19 mouse cellular contexts compared by ENCODE assay signal in genomic region chr12:71412331-71412730, GRCm38 (mm10).
"Had no signal": no experiment of that assay in that cellular context is flagged by ENCODE, and none has a peak within 500 bp of the region (broad histone marks: within the 10 kb centered on the region; RNA-seq: fewer than 3 reads in every experiment).

No protein-coding gene starts in this region.

- H3K36me3 ChIP-seq: liver, embryonic 15.5 days; lung, embryonic 15.5 days; midbrain, embryonic 13.5 days; midbrain, embryonic 15.5 days; neural tube, embryonic 12.5 days; stomach, embryonic 15.5 days had no signal

- H3K4me3 ChIP-seq: liver, embryonic 15.5 days; lung, embryonic 15.5 days; megakaryocyte, embryonic 14.5 days; midbrain, embryonic 13.5 days; midbrain, embryonic 15.5 days; neural tube, embryonic 12.5 days; stomach, embryonic 15.5 days had no signal

- H3K9me3 ChIP-seq: liver, embryonic 15.5 days; lung, embryonic 15.5 days; midbrain, embryonic 13.5 days; midbrain, embryonic 15.5 days; neural tube, embryonic 12.5 days; stomach, embryonic 15.5 days had no signal

- H3K27me3 ChIP-seq: liver, embryonic 15.5 days; lung, embryonic 15.5 days; midbrain, embryonic 15.5 days; stomach, embryonic 15.5 days had no signal

- DNase-seq: liver, postnatal 0 days; lung, adult 2 months; lung, postnatal 14 days; lung, postnatal 36 days; right cerebral cortex, postnatal 25 days; right cerebral cortex, postnatal 4 days; spleen, adult 18-20 months; thymus, adult 2 months; thymus, postnatal 25 days; thymus, postnatal 4 days had no signal

- H3K4me1 ChIP-seq: liver, embryonic 15.5 days; megakaryocyte, embryonic 14.5 days; stomach, embryonic 15.5 days had no signal

- H3K9ac ChIP-seq: liver, embryonic 15.5 days; liver, postnatal 0 days; lung, embryonic 15.5 days; midbrain, embryonic 13.5 days; midbrain, embryonic 15.5 days; neural tube, embryonic 12.5 days; stomach, embryonic 15.5 days had no signal

- H3K27ac ChIP-seq: liver, embryonic 15.5 days; lung, embryonic 15.5 days; macrophage; midbrain, embryonic 13.5 days; midbrain, embryonic 15.5 days; neural tube, embryonic 12.5 days; stomach, embryonic 15.5 days; stomach, postnatal 0 days had no signal
